Mouse (Mus musculus) liver, postnatal 0 days (tissue): ENCODE results near the gene Zcchc3.

Experiments used
- CTCF ChIP-seq: sonication (generic); IDR thresholded peaks from 2 replicates; pipeline ENCODE4 v1.5.1; 2016; ENCODE audit warnings: antibody characterized with exemption, low read depth
- EP300 ChIP-seq: IDR thresholded peaks from 2 replicates; pipeline ENCODE4 v1.6.1; 2016; ENCODE audit warnings: antibody characterized with exemption, low read depth, mild to moderate bottlenecking

DNA sequence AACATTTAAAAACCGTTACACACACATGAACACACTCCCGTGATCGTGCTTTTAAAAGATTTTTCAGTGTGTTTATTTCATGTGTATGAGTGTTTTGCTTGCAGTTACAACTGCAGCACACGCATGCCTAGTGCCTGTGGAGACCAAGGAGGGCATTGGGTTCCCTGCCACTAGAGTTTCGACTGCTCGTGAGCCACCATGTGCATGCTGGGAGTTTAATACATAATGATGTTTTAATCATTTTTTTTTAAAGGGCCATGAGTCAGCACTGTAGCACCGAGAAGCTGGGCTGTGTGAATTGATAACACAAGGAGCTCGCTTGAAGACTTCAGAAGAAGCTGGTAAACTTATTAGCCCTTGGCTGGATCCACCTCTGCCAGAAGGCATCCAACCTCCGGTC, 41.3 kb downstream of the Zcchc3 start:
- TF ChIP-seq CTCF (no peak), EP300 (no peak)
